Comparison of ENCODE assay signal across 8 mouse cellular contexts in genomic region chr2:35978941-35979643, GRCm38 (mm10). TPM values are rescaled to one million over a fixed set of nuclear protein-coding genes. Genes with fewer than 3 reads are reported as not detected.
DNase-seq lines count a peak whose midpoint lies in the region; ATAC-seq and TF ChIP-seq lines count a peak whose summit lies in the region.

No protein-coding gene starts in this region.

- H3K36me3 ChIP-seq in forebrain, postnatal 0 days (ENCODE audit: insufficient read depth): no peaks in the 10 kb centered on the region
- 0 out of 2 replicates have a peak, but pooled peaks cover 5% of the 10 kb centered on the region for H3K36me3 ChIP-seq in hindbrain, embryonic 10.5 days
- H3K36me3 ChIP-seq in macrophage (ENCODE audit: inconsistent target): no peaks in the 10 kb centered on the region

- peak; percentile 19 to 70 for DNase-seq in left cerebral cortex, postnatal 10 days (ENCODE audit: extremely low spot score in 1 of 2, low spot score in 2 of 2)
- no peak for DNase-seq in left cerebral cortex, postnatal 36 days (ENCODE audit: low spot score in 2 of 2)
- peak; percentile 69 for DNase-seq in cerebellum, adult 11-12 months
- DNase-seq in forebrain, postnatal 0 days: no peak
- DNase-seq in hindbrain, embryonic 10.5 days (ENCODE audit: low spot score): no peak
- DNase-seq in layer of hippocampus, adult 9-11 months: peak; percentile 23
- DNase-seq in right cerebral cortex, postnatal 4 days: peak; percentile 52

- no peaks in the 10 kb centered on the region for H3K27me3 ChIP-seq in forebrain, postnatal 0 days (ENCODE audit: insufficient read depth, low read length)
- peaks cover 4% of the 10 kb centered on the region; the same call in 1 of the 2 replicates for H3K27me3 ChIP-seq in hindbrain, embryonic 10.5 days (ENCODE audit: insufficient read depth, poor library complexity, severe bottlenecking)

- TF ChIP-seq CTCF in forebrain, postnatal 0 days (IDR thresholded peaks at IDR 0.05; ENCODE audit: low read depth): no peak

- H3K79me2 ChIP-seq in macrophage (ENCODE audit: inconsistent target): no peaks in the 10 kb centered on the region; the same call in 1 of the 2 replicates

- no peaks in the 10 kb centered on the region for H3K9me3 ChIP-seq in forebrain, postnatal 0 days (ENCODE audit: low read length)
- H3K9me3 ChIP-seq in hindbrain, embryonic 10.5 days: no peaks in the 10 kb centered on the region

- H3K4me1 ChIP-seq in forebrain, postnatal 0 days (ENCODE audit: insufficient read depth): peaks cover 23% of the 10 kb centered on the region
- H3K4me1 ChIP-seq in hindbrain, embryonic 10.5 days (replicated peaks): peaks cover 26% of the 10 kb centered on the region

- ATAC-seq in forebrain, postnatal 0 days: peak; percentile 67

- peak overlapping the region; percentile 96 for H3K9ac ChIP-seq in forebrain, postnatal 0 days

- peak overlapping the region; percentile 90 for H3K27ac ChIP-seq in forebrain, postnatal 0 days (ENCODE audit: low read depth, low read length)
- peak overlapping the region; percentile 92 for H3K27ac ChIP-seq in hindbrain, embryonic 10.5 days
- no peak overlapping the region for H3K27ac ChIP-seq in macrophage

- peak overlapping the region; percentile 75 for H3K4me3 ChIP-seq in forebrain, postnatal 0 days (ENCODE audit: low read depth, low read length)
- peak overlapping the region; percentile 92 for H3K4me3 ChIP-seq in hindbrain, embryonic 10.5 days
- peak overlapping the region; percentile 49 for H3K4me3 ChIP-seq in macrophage (ENCODE audit: inconsistent target)

- WGBS in forebrain, postnatal 0 days: 3% methylated on average over 35 of the region's 76 CpGs
- under 1% methylated on average over 76 of the region's 76 CpGs for WGBS in hindbrain, embryonic 10.5 days
- WGBS in macrophage (ENCODE audit: missing documents): under 1% methylated on average over 72 of the region's 76 CpGs

- intact Hi-C loops in left cerebral cortex, postnatal 10 days (cut with DNase I): no loop called here
- intact Hi-C loops in left cerebral cortex, postnatal 36 days (cut with DNase I): no loop called here

- H3K4me2 ChIP-seq in forebrain, postnatal 0 days (ENCODE audit: low read depth): peak overlapping the region; percentile 100

RNA-seq across cellular contexts. Expression of gene Ttll11, which starts 0.6 kb away (rescaled TPM):
- total RNA-seq in left cerebral cortex, postnatal 10 days (2021): 10 to 100 TPM; 16.1 to 16.3 TPM
- total RNA-seq in left cerebral cortex, postnatal 36 days (2021): 10 to 100 TPM; 38.0 to 42.8 TPM
- 6.9 and 9.2 TPM in 2 replicates for total RNA-seq in forebrain, postnatal 0 days (2014; rRNA removed)
- 6.4 and 7.2 TPM in 2 replicates for polyA plus RNA-seq in forebrain, postnatal 0 days (2015; fragmentation: Nextera tagmentation; extraction: Ambion mirVana)
- 0.86 and 1.6 TPM in 2 replicates for polyA plus RNA-seq in hindbrain, embryonic 10.5 days (2016; fragmentation: Nextera tagmentation; extraction: Ambion mirVana)
- 1 to 10 TPM in 8 of 26 experiments, under 1 TPM in 10, not detected in 8; 0.21 to 1.9 (median 0.94) TPM for total RNA-seq in macrophage (2018; cell fraction: chromatin; rRNA removed)
- total RNA-seq in macrophage (2018; cell fraction: cytosol; rRNA removed): under 1 TPM in 20 of 26 experiments, not detected in 6; 0.04 to 0.48 (median 0.14) TPM
- total RNA-seq in macrophage (2018; cell fraction: nucleus; rRNA removed): 1 to 10 TPM in 4 of 26 experiments, under 1 TPM in 13, not detected in 9; 0.18 to 1.7 (median 0.60) TPM
- polyA plus RNA-seq in macrophage (2018): 0.12 to 0.32 TPM (median 0.19 TPM) in 3 replicates

Comparison
In these comparisons a context has a peak if more than half of its experiments do, and no peak if none do; other contexts are left out.
1. DNase-seq: peak in left cerebral cortex, postnatal 10 days (2 of 2), cerebellum, adult 11-12 months (single experiment), layer of hippocampus, adult 9-11 months (single experiment) and right cerebral cortex, postnatal 4 days (single experiment); none in left cerebral cortex, postnatal 36 days (0 of 2), forebrain, postnatal 0 days (single experiment) and hindbrain, embryonic 10.5 days (single experiment).
2. Peak in every context shown above with its lines, with median percentiles within 50 percentile points of each other: H3K4me3 ChIP-seq.